Mouse (Mus musculus) kidney, postnatal 25 days (tissue): ENCODE results near the gene Nubpl.
A peak's percentile ranks its signal among the peaks of the same experiment; 100 is the strongest.

Experiments
- DNase-seq, 2 experiments: peaks; one replicate each; pipeline ENCODE4 v3.0.0; 2021; ENCODE audit warnings: mixed read lengths in 2 of 2

Nubpl gene

DNA sequence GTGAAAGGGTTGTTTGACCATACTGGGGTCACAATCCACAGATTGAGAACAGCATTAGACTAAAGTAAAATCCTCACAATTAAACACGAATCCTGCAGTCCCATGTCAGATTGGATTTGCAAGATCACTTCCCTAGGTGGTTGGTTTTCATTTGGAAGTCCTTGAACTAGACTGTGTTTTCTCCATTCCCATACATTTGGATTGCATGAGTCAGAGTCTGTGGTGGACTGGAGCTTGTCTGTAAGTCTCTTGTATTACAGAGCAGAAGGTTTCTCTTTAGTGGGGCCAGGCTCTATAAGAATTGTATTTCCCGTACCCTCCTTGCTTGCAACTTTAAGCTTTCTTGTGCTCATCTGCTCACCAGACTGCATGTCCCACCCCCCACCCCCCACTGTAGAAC, 151.0 kb downstream of the Nubpl start:
- DNase-seq = no peak

GRCm38 (mm10) chr12:52254089-52254488, 156.6 kb downstream of the Nubpl start:
- DNase-seq = no peak

- no peak for DNase-seq
These were observed 170.6 kb downstream of the Nubpl start for GRCm38 (mm10) chr12:52268131-52268530.

DNA sequence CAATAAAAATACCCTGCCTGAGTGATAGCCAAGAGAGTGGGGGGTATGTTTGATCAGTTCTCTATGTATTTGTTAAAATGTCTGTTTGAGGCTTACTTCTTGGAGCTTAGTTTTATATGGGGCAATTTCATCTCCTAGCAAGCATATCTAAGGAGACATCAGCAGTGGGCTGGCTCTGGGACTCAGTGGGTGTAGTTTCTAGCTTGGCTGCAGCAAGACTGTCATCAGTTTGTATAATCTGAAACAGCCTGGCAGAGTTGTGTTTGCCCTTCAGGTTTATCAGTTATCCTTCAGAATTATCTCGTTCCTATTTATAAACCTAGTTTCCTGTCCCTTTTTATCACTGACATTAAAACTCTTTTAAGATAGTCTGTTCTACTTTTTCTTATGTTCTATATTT, 175.3 kb downstream of the Nubpl start:
- DNase-seq = no peak

DNA sequence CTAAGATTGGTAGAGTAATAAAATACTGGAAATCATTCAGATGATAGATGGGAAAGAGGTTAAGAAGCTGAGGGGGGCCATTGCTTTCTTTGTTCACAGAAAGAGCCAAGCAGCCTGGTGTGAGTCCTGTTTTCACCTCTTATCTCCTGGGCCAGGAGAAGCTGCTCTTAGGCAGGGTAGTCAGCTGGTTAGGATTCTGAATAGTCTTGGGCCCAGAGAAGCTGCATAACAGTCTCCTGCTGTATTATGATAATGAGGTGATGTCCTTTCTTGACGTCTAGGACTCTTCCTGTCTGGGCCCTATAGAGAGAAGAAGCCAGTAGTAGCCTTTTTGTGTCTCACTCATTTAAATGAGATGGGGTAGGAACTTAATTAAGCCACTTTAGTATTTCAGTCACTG, 178.8 kb downstream of the Nubpl start:
- DNase-seq = no peak

DNA sequence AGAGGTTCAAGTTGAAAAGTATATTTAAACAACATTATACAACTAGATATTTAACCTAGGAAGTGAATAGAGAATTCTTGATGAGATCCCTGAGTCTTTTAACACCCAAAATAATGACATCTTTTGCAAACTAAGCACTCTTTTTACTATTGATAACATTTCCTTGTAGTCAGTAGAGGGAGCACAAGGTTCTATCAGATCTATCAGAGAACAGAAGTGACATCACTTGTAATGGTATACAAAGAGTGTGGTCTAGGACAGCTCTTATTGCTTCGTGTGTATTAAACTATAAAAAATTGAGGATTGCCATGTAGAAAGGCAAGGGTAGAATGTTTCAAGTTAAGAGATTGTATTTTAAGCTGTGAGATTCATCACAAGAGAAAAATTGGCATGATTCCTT, 183.7 kb downstream of the Nubpl start:
- DNase-seq = no peak

DNA sequence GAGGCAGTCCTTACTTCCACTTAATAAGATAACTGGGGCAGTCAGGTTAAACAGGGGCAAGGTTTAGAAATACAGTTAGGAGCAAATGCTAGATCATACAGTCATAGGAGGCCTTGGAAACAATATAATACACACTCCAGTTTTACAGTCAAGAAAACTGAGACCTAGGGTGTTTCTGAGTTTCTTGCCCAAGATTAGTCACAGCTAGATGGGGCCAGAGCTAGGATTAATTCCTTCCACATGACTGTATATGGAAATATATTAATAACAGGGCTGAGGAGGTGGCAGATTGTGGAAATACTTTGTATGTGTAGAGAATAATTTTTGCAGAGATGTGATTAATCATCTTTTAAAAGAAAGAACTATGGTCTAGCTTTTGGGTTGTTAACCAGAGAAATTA, 186.9 kb downstream of the Nubpl start:
- DNase-seq = no peak

DNA sequence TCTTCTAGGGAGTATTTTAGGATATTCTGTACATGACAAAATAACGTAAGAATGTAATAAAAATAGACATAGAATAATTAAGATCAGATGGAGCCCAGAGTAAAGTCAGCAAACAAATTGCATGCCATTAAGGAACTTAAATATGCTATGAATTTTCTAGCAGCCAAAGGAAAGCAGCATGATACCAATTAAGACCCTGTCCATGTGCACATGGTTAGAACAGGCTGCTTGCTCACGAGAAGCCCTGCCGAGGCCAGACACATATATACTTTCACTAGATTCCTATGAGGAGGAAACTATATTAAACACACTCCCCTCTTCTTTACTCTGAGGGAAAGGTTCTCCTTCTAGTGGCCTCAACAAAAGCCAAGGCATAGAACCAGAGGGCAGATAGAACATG, 189.3 kb downstream of the Nubpl start:
- no peak for DNase-seq

GRCm38 (mm10) chr12:52288537-52288936, 191.0 kb downstream of the Nubpl start:
- DNase-seq = peak; percentile 76 to 85

DNA sequence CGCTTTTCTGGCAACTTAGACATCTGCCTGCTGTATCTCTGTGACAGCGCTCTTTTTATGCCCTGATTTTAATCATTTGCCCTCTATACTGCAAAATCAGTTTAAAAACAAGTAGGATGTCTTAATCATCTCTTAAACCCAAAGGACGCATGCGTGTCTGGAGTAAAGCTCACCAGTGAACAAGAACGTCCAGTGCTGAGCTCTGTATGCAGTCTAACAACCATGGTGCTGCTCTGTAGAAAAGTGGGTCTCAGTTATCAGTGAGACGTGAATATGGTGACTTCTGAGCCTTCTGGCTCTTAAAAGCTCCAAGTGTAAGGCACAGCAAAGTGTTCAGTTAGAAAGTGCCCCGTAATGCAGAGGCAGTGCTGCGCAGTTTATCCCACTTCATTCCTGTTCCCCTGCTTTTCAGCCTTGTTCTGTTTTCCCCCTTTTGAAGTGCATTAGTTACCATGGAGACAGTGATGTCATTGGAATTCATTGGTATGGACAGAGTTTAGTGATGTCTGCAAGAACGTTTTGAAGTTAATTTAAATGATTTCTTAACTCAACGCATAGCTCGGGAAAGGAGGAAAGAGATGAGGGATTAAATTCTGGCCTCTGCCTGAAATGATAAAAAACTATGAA, 191.5 kb downstream of the Nubpl start:
- no peak for DNase-seq

GRCm38 (mm10) chr12:52289594-52289993, 192.1 kb downstream of the Nubpl start:
- no peak for DNase-seq

GRCm38 (mm10) chr12:52293931-52294330, 196.4 kb downstream of the Nubpl start:
- no peak for DNase-seq

- no peak for DNase-seq
These were observed 200.5 kb downstream of the Nubpl start for GRCm38 (mm10) chr12:52297988-52298387.

GRCm38 (mm10) chr12:52298683-52299082, 201.1 kb downstream of the Nubpl start:
- DNase-seq = no peak

DNA sequence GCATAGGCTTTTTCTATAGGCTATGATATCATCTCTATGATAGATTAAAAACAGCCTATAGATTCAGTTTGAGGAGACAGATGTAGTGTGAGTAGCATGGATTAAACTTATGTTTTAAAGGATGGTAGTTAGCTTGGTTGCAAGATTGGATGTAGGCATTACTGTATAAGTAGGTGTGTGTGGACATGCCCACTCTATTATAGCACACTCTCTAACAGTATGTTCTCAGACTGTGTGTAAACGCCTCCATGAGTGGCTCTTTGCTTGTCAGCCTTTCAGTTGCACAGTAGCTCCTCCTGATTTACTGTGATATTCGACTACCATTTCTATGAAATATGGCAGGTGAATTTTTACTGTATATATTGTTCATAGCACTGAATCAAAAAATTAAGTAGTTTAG, 205.4 kb downstream of the Nubpl start:
- DNase-seq = no peak

GRCm38 (mm10) chr12:52306348-52306747, 208.8 kb downstream of the Nubpl start:
- DNase-seq = no peak

GRCm38 (mm10) chr12:52307331-52307982, 209.9 kb downstream of the Nubpl start:
- no peak for DNase-seq

GRCm38 (mm10) chr12:52308628-52309027, 211.1 kb downstream of the Nubpl start:
- no peak for DNase-seq

DNA sequence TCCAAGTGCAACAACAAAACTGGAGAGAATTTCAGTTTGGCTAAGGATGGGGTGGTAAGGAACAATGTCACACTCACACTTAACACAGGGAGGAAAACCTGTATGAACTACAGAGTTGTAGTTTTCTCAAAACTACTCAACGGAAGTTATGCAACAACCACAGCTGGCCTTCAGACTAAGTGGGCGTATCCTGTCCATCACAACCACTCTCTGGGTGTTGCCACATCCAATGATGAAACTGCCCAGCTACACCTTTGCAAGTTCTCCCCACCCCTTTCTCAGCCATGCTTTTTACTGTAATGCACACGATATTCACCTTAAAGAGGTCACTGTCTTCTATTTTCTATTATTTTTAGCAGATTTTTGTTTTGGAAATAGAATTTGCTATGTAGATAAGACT, 217.3 kb downstream of the Nubpl start:
- no peak for DNase-seq

DNA sequence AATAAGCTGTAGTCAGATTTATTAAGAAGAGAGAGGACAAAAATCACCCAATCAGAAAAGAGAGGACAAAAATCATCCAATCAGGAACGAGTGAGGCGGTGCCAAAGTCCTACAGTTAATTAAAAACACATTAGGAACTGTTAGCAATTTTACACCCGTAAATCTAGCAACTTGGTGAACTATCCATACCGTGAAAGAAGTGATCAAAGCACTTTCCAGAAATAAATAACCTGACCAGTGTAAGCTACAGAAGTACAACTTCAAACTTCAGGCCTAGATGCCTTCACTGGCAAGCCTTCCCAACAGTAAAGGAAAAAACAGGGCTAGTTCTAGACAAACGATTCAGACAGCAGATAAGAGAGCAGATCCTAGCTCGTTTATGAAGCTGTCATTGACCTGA, 220.1 kb downstream of the Nubpl start:
- DNase-seq = no peak

DNA sequence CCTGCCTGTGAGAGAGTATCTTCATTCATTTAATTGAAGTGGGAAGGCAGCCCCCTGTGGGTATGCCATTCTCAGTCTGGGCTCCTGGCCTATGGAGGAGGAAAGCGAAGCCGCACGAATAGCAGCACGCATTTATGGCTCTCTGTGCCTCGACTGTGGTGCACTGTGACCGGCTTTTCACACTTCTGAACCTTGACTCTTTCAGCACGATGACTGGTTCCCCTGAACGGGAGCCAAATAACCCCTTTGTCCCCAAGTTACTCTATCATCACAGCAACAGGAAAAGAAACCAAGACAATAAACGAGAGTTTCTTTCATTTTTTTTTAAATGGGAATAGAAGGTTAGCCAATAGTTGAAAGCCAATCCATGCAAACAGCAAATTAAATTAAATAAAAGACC, 220.9 kb downstream of the Nubpl start:
- peak in 1 of 2 experiments; percentile 39 for DNase-seq

DNA sequence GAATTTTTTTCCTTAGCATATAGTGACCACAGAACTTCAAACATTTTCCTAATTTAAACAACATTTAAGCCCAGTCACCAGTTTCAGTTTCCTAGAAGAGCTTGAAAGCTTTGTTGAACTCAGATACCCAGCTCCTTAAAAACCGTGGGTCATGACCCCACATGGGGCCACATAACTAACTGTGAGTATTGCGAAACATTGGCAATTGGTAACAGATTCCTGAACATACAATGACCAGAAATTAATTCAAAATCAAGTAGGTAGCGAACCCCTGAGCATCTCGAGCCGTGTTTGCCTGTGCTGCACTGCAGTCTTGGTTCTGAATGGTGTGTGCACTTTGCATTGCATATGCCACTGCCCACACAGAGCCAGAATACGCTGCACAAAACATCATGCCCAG, 221.6 kb downstream of the Nubpl start:
- no peak for DNase-seq

DNA sequence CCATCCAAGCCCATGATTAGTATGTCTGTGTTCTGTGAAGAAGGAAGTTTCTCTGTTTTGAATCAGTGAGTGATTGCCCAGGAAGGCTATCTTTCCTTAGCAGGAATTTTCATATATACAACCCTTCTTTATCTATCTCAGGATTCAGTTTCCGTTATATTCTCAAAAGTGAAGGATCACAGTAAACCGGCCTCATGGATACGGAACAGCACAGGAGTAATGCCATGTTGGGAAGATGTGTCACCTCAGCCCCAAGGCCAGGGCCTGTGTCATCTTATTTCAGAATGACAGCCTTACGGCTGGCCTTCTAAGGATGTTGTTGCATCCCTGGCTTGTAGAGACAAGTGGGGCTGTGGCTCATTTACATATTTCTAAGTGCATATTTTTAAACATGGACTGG, 231.0 kb downstream of the Nubpl start:
- DNase-seq = no peak

DNA sequence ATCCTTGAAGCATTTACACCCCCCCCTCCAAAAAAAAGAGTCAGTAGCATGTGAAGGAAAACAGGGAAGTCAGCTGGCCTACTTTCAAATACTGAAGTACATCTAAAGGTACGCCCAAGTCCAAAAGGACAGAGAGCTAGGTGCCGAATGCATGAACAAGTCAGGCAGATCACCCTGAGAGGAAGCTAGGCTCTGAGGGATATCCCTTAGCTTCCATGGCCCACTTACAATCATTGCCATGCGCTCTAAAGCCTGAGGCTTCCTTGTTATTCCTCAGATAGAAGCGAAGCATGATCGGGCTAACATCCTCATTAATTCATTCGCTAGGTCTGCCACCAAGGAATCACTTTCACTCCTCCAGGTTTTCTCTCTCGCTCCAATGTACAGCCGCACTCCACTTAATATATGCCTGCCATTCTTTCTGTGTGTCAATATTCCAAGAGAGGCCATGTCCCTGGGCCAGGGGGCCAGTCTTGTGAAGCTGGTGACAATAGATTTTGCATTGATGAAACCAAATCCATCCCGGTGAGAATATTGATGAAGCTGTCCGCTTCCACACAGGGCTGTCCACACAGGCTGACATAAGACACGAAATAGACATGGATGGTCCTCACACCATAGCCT, 237.7 kb downstream of the Nubpl start:
- DNase-seq = no peak
